Mouse (Mus musculus) cerebral cortex, adult 2 months (tissue): ENCODE data around the gene Cacna2d1.

Experiments used
- WGBS: fragments of 180-500 bp; shearing (Covaris S2); methylation state at CpG from one replicate; pipeline ENCODE4 v1.1.7; 2018; 5-methylcytosine and 5-hydroxymethylcytosine counted together

Gene Cacna2d1

GRCm38 (mm10) chr5:15985228-15985858 is 50.9 kb downstream of the Cacna2d1 start:
- WGBS = 74% methylated on average over 7 of the region's 7 CpGs

DNA sequence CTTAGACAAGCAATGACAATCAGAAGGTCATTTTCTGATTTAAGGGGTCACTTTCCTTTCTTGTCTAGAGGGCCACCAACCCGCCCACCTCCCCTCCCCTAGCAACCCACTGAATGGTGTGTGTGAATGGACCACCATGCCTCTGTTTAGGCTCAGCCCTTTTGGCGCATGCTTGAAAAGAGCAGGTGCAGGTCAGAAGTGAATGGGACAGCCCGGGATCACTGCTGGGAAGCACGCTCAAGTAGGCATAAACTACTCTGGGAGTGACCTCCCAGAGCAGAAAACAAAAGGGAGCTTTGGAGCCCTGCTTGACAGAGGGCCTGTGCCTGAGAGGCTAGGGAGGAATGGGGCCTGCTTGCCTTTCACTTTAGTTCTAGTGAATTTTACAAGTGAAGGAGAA is 51.4 kb downstream of the Cacna2d1 start:
- 59% methylated on average over 4 of the region's 4 CpGs for WGBS

- 78% methylated on average over 12 of the region's 12 CpGs for WGBS
These were observed 57.1 kb downstream of the Cacna2d1 start for GRCm38 (mm10) chr5:15991428-15992139.

- 74% methylated on average over 4 of the region's 4 CpGs for WGBS
These were observed 58.9 kb downstream of the Cacna2d1 start for GRCm38 (mm10) chr5:15993252-15993944.

DNA sequence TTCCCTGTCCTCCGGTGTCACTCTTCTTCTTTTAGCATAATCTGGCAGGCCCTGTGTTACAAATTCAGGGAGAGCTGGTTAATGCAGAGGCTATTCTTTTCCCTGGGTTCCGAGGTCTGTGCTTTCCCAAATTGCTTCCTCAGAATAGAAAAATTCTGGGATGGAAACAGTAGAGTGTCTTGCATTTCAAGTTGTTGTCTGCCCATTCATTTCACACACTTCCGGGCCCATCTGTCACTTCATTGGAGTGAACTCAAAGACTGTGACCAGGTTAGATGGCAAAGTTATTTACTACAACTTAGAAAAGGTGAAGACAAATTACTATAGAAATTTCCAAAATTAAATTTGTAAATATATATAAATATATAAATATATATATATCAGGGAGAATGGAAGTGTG is 62.7 kb downstream of the Cacna2d1 start:
- WGBS = 61% methylated on average over 3 of the region's 3 CpGs

- 98% methylated on average over 1 of the region's 1 CpGs for WGBS
These were observed 63.3 kb downstream of the Cacna2d1 start for GRCm38 (mm10) chr5:15997769-15998168.

GRCm38 (mm10) chr5:16000917-16001316 is 66.4 kb downstream of the Cacna2d1 start:
- 58% methylated on average over 2 of the region's 2 CpGs for WGBS

GRCm38 (mm10) chr5:16002431-16003063 is 68.1 kb downstream of the Cacna2d1 start:
- 38% methylated on average over 9 of the region's 9 CpGs for WGBS

DNA sequence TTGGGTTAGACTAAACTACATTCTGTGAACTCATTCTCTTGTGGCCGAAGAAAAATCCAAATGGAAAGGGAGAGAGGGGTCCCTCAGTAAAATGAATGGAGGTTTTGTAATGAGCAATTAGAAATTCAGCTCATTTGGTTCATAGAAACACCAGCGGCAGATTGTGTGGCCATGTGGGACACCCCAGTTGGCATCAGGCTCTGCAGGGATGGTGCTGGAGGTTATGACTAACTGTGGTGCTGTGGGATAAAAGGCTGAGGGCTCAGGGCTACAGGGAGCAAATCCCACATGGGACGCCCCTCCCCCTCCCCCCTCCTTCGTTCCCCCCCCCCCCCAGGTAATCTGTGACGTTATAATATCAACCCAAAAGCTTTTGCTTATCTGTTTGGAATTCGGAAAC is 69.8 kb downstream of the Cacna2d1 start:
- WGBS = 32% methylated on average over 6 of the region's 6 CpGs

- 86% methylated on average over 6 of the region's 6 CpGs for WGBS
These were observed 72.5 kb downstream of the Cacna2d1 start for GRCm38 (mm10) chr5:16006964-16007363.

- WGBS = 70% methylated on average over 2 of the region's 2 CpGs
These were observed 79.2 kb downstream of the Cacna2d1 start for GRCm38 (mm10) chr5:16013649-16014048.

GRCm38 (mm10) chr5:16014392-16014791 is 79.9 kb downstream of the Cacna2d1 start:
- 77% methylated on average over 2 of the region's 2 CpGs for WGBS

DNA sequence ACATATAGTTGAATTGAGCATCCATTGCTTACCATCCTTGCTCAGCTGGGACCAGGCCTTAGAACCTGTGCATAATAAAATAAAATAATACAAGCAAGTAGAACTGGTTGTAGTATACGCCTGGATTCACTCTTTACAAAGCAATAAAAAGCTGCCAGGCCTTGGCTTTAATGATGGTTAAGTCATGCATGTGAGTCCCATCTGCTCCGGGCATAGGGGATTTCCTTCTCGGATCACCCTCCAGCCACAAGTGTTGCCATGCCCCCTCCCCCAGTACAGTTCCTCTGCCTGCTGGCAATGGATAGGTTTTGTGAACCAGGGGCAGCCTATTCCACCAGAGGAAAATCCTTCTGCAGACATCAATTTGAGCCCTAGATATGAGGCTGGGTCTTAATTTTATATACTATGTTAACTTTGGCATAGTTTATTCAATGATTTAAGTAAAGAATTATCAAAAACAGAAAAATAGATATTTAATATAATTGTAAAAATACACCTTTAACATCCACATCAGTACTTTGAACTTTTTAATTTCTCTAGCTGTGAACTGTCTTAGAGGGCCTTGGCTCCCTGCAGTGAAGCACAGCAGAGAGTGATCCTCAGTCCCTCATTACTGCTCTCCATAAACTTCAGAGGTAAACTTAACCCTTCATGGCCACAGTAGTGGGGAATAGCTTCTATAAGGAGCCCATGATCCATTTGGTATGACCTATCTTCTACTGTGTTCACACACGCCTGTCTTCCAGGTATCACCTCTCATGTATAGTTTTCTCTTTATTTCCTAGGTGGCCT is 90.3 kb downstream of the Cacna2d1 start:
- 69% methylated on average over 4 of the region's 4 CpGs for WGBS

DNA sequence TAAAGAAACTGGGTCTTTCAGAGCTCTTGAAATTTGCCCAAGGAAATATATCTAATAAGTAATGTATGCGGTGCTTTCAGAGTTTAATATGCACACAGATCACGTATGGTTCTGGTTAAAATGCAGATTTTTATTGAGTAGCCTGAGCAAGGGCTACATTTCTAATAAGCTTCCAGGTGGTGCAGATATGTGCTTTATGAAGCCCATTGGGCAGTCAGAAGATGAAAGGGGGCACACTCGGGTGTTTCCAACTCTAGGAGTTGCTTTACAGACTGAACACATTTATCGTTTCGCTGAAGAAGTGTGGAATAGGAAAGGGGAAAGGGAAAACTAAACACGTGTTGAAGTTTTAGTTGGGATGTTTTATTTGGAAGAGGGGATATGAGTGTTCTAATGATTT is 94.4 kb downstream of the Cacna2d1 start:
- 84% methylated on average over 6 of the region's 6 CpGs for WGBS

- 54% methylated on average over 5 of the region's 5 CpGs for WGBS
These were observed 95.0 kb downstream of the Cacna2d1 start for GRCm38 (mm10) chr5:16029481-16029880.

GRCm38 (mm10) chr5:16033569-16033968 is 99.1 kb downstream of the Cacna2d1 start:
- 79% methylated on average over 1 of the region's 1 CpGs for WGBS

DNA sequence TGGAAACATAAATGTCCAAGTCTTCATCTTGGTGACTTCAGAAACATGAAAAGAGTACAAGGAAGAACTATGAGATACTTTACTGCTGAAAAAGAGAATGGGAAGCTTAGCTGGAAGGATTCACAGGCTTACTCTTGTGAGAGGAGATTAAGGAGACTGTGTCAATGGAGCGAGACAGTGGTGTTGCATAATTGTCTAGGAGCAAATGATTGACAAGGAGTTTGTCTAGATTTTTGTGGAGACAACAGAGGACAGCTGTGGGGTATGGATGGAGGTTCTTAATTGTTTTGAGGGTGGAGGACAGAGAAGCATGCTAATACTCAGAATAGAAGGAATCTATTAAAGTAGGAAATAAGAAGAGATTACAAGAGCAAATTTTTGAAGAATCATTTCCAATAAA is 100.8 kb downstream of the Cacna2d1 start:
- WGBS = 54% methylated on average over 1 of the region's 1 CpGs

DNA sequence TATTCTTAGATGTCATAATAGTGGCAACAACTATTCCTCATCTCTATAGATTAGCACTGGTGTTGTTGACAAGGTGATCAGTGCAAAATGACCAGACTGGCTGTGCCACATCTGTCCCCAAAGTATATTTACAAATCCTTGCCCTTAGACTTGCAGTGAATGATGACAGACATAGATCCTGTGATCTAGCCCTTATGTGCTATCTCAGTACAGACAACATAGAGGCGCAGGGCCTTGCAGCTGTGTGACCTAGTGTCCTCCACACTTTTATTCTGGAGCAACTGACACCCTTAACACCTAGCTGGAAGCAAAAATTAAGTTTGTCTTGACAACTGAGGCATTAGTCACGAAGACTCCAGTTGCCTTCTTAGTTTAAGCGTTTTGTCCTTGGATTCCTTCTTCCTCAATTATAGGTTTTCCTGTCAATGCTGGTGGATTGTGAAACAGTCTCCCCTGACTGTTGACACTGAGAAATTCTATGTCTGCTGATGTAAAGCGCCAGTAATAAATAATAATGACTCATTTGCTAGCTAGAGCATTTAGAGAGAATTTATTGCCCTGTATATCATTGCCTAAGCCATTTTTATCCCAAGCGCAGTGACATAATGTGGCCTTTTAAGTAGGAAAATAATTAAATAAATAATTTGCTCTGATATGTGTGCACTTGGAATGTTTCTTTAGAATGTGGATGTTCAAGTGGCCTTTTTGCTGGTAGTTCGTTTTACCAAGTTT is 110.8 kb downstream of the Cacna2d1 start:
- 88% methylated on average over 6 of the region's 6 CpGs for WGBS

- 51% methylated on average over 10 of the region's 10 CpGs for WGBS
These were observed 113.1 kb downstream of the Cacna2d1 start for GRCm38 (mm10) chr5:16047452-16048191.

DNA sequence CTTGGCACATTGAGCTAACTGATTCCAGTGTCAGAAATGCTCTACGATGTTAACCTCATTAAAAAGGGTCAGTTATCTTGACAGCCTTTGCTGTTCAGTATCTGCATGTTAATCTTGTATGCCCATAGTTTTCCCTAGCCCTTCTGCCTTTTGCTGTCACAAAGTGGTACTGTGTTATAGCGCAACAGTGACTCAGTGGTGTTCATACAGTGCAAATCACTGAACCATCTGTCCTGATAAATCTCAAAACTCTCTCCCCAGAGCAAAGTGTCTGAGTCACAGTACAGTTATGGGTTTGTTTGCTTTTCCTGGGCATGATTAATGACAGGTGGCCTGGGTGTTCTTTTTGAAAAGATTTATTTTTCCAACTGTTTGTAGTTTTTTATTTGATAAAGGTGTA is 122.3 kb downstream of the Cacna2d1 start:
- WGBS = 47% methylated on average over 2 of the region's 2 CpGs
